Comparison of ENCODE assay signal across 12 mouse cellular contexts in genomic region chr1:126316866-126317265, GRCm38 (mm10).
DNase-seq lines count a peak whose midpoint lies in the region; ATAC-seq and TF ChIP-seq lines count a peak whose summit lies in the region.
"Had no signal": no experiment of that assay in that cellular context is flagged by ENCODE, and none has a peak within 500 bp of the region (broad histone marks: within the 10 kb centered on the region; RNA-seq: fewer than 3 reads in every experiment).

No protein-coding gene starts in this region.

- H3K9ac ChIP-seq in hindbrain, postnatal 0 days (replicated peaks; ENCODE audit: low read length): no peak overlapping the region
- H3K9ac ChIP-seq: heart, embryonic 15.5 days had no signal

- H3K36me3 ChIP-seq in hindbrain, embryonic 10.5 days: no peaks in the 10 kb centered on the region
- H3K36me3 ChIP-seq in hindbrain, postnatal 0 days (ENCODE audit: insufficient read depth, low read length): no peaks in the 10 kb centered on the region
- no peaks in the 10 kb centered on the region for H3K36me3 ChIP-seq in limb, embryonic 10.5 days
- H3K36me3 ChIP-seq: G1E; heart, embryonic 15.5 days had no signal

- H3K27me3 ChIP-seq in hindbrain, embryonic 10.5 days (ENCODE audit: insufficient read depth, poor library complexity, severe bottlenecking): no peaks in the 10 kb centered on the region
- H3K27me3 ChIP-seq in hindbrain, postnatal 0 days (ENCODE audit: insufficient read depth, low read length): no peaks in the 10 kb centered on the region
- H3K27me3 ChIP-seq in limb, embryonic 10.5 days (ENCODE audit: low read depth, poor library complexity, severe bottlenecking): no peaks in the 10 kb centered on the region
- H3K27me3 ChIP-seq: heart, embryonic 15.5 days had no signal

- DNase-seq in hindbrain, embryonic 10.5 days (ENCODE audit: low spot score): peak; percentile 37
- no peak for DNase-seq in hindbrain, postnatal 0 days (ENCODE audit: low spot score)
- peak; percentile 9 for DNase-seq in urinary bladder, postnatal 14 days (ENCODE audit: low spot score)
- DNase-seq in urinary bladder, postnatal 36 days (ENCODE audit: low spot score in 2 of 2): no peak
- peak; percentile 64 for DNase-seq in limb, embryonic 10.5 days (ENCODE audit: low spot score)
- no peak for DNase-seq in layer of hippocampus, adult 11-12 months (ENCODE audit: low spot score)
- DNase-seq in left cerebral cortex, adult 9 months (ENCODE audit: low spot score in 2 of 2): no peak
- DNase-seq: right cerebral cortex, adult 18-20 months; thymus, postnatal 14 days had no signal

- no peaks in the 10 kb centered on the region for H3K9me3 ChIP-seq in hindbrain, embryonic 10.5 days
- H3K9me3 ChIP-seq in hindbrain, postnatal 0 days (ENCODE audit: low read length): no peaks in the 10 kb centered on the region
- no peaks in the 10 kb centered on the region for H3K9me3 ChIP-seq in limb, embryonic 10.5 days (replicated peaks)
- H3K9me3 ChIP-seq: heart, embryonic 15.5 days had no signal

- WGBS in hindbrain, embryonic 10.5 days: 90% methylated on average over 2 of the region's 2 CpGs
- WGBS in hindbrain, postnatal 0 days: 80% methylated on average over 2 of the region's 2 CpGs
- WGBS in limb, embryonic 10.5 days: 68% methylated on average over 2 of the region's 2 CpGs

- no peak overlapping the region for H3K4me3 ChIP-seq in hindbrain, embryonic 10.5 days
- no peak overlapping the region for H3K4me3 ChIP-seq in hindbrain, postnatal 0 days (ENCODE audit: low read length)
- H3K4me3 ChIP-seq in limb, embryonic 10.5 days: no peak overlapping the region
- H3K4me3 ChIP-seq: heart, embryonic 15.5 days had no signal

- no peak overlapping the region for H3K27ac ChIP-seq in hindbrain, embryonic 10.5 days
- no peak overlapping the region for H3K27ac ChIP-seq in hindbrain, postnatal 0 days
- H3K27ac ChIP-seq in limb, embryonic 10.5 days: no peak overlapping the region
- H3K27ac ChIP-seq: heart, embryonic 15.5 days had no signal

- peaks cover 7% of the 10 kb centered on the region for H3K4me1 ChIP-seq in hindbrain, embryonic 10.5 days (replicated peaks)
- no peaks in the 10 kb centered on the region for H3K4me1 ChIP-seq in hindbrain, postnatal 0 days (ENCODE audit: insufficient read depth, low read length)
- no peaks in the 10 kb centered on the region for H3K4me1 ChIP-seq in limb, embryonic 10.5 days
- H3K4me1 ChIP-seq: heart, embryonic 15.5 days had no signal

- H3K4me2 ChIP-seq in hindbrain, postnatal 0 days (ENCODE audit: low read depth, low read length): no peak overlapping the region
- H3K4me2 ChIP-seq: heart, embryonic 15.5 days had no signal

- no peak for TF ChIP-seq CTCF in hindbrain, postnatal 0 days (IDR thresholded peaks at IDR 0.05; ENCODE audit: low read depth)

- no peak for ATAC-seq in hindbrain, postnatal 0 days
- ATAC-seq in activated CD4-positive, CD25-positive, alpha-beta regulatory T cell, adult 4 months: no peak

Comparison
In these comparisons a context has a peak if more than half of its experiments do, and no peak if none do; other contexts are left out.
1. DNase-seq: peak in hindbrain, embryonic 10.5 days (single experiment), urinary bladder, postnatal 14 days (single experiment) and limb, embryonic 10.5 days (single experiment); none in hindbrain, postnatal 0 days (single experiment), urinary bladder, postnatal 36 days (0 of 2), layer of hippocampus, adult 11-12 months (single experiment) and left cerebral cortex, adult 9 months (0 of 2).